Mouse (Mus musculus) lung, postnatal 0 days (tissue): ENCODE measurements around the gene Ctsw.

ENCODE experiments used
- CTCF ChIP-seq: IDR thresholded peaks from 2 replicates; pipeline ENCODE4 v1.5.1; 2016; ENCODE audit warnings: antibody characterized with exemption, mild to moderate bottlenecking
- EP300 ChIP-seq: IDR thresholded peaks from 2 replicates; pipeline ENCODE4 v1.6.1; 2016; ENCODE audit warnings: antibody characterized with exemption, mild to moderate bottlenecking, control low read depth

DNA sequence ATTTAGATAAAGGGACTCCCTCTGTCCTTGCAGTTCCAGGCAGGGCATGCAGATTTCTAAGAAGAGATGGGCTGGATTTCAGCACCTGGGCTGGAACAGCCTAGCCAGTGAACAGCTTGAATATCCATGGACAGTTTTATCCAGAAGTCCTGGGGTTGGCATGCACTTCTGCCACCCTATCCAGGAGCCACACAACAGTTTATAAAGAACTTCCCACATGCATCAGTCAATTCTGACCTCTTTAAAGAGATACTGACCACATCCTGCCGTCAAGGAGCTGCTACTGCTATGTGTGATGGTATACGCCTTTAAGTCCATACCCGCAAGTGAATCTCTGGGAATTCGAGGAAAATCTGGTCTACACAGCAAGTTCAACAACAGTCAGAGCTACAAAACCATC lies 39.1 kb downstream of the Ctsw start:
- TF ChIP-seq CTCF, result no peak
- no peak for TF ChIP-seq EP300
